ENCODE assay signal across 9 mouse cellular contexts in the genomic region with DNA sequence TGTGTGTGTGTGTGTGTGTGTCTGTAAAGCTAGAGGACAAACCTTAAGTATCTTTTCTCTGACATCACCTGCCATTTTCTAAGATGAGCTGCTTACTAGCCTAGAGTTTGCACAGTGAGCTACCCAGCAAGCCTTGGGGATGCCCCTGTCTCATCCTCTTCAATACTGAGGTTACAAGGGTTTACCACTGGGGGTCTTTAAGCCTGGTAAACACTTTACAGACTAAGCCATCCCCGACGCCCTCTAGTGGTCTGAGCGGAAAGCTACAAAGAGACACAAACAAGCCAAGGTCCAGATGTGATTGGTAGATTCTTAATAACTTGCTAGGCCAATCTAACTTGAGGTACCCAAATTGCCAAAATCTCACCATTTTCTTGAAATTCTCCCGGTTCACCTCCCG.
A peak's percentile ranks its signal among the peaks of the same experiment; 100 is the strongest.
DNase-seq lines count a peak whose midpoint lies in the region; ATAC-seq and TF ChIP-seq lines count a peak whose summit lies in the region.
"Had no signal": no experiment of that assay in that cellular context is flagged by ENCODE, and none has a peak within 500 bp of the region (broad histone marks: within the 10 kb centered on the region; RNA-seq: fewer than 3 reads in every experiment).

No protein-coding gene starts in this region.

- no peaks in the 10 kb centered on the region for H3K4me1 ChIP-seq in MEL (ENCODE audit: control insufficient read depth in 1 of 2, insufficient read depth in 2 of 2, low read length in 2 of 2)
- no peaks in the 10 kb centered on the region for H3K4me1 ChIP-seq in neural tube, embryonic 11.5 days (ENCODE audit: control insufficient read depth, insufficient read depth, low read length)
- H3K4me1 ChIP-seq: heart, embryonic 15.5 days had no signal

- peak; percentile 50 for TF ChIP-seq CTCF in left cerebral cortex, adult 2 months (IDR thresholded peaks at IDR 0.05)
- peak in 2 of 3 experiments; percentile 4 to 9; a peak in 1 of 6 replicates for TF ChIP-seq CTCF in MEL (IDR thresholded peaks at IDR 0.05 in 2 of 3, conservative IDR thresholded peaks at IDR 0.05 in 1 of 3; ENCODE audit: control insufficient read depth in 1 of 3, insufficient read depth in 1 of 3, low read depth in 2 of 3, low read length in 3 of 3, poor library complexity in 1 of 3, severe bottlenecking in 1 of 3)

- H3K79me2 ChIP-seq in MEL (ENCODE audit: control insufficient read depth, insufficient read depth, low read length, poor library complexity) = no peaks in the 10 kb centered on the region

- 8% methylated on average over 5 of the region's 5 CpGs for WGBS in neural tube, embryonic 11.5 days

- H3K27me3 ChIP-seq in MEL (ENCODE audit: control insufficient read depth in 1 of 2, insufficient read depth in 2 of 2, low read length in 2 of 2) = no peaks in the 10 kb centered on the region
- no peaks in the 10 kb centered on the region for H3K27me3 ChIP-seq in neural tube, embryonic 11.5 days (ENCODE audit: control insufficient read depth, insufficient read depth, low read length)
- H3K27me3 ChIP-seq: heart, embryonic 15.5 days had no signal

- H3K4me2 ChIP-seq in neural tube, embryonic 11.5 days (ENCODE audit: low read depth) = no peak overlapping the region
- H3K4me2 ChIP-seq: heart, embryonic 15.5 days had no signal

- H3K9me3 ChIP-seq in MEL (replicated peaks; ENCODE audit: insufficient read depth, low read length) = no peaks in the 10 kb centered on the region
- no peaks in the 10 kb centered on the region for H3K9me3 ChIP-seq in neural tube, embryonic 11.5 days (ENCODE audit: control insufficient read depth, low read length)
- H3K9me3 ChIP-seq: heart, embryonic 15.5 days had no signal

- no peak overlapping the region for H3K9ac ChIP-seq in MEL (ENCODE audit: control insufficient read depth, low read depth, low read length, poor library complexity, severe bottlenecking)
- H3K9ac ChIP-seq in neural tube, embryonic 11.5 days (ENCODE audit: low read length) = no peak overlapping the region

- no peak for TF ChIP-seq RAD21 in MEL (IDR thresholded peaks at IDR 0.05; ENCODE audit: low read depth, low read length)

- DNase-seq in left cerebral cortex, adult 2 months (ENCODE audit: extremely low spot score in 1 of 2, low spot score in 2 of 2) = no peak
- no peak for DNase-seq in left cerebral cortex, postnatal 10 days (ENCODE audit: extremely low spot score in 1 of 2, low spot score in 2 of 2)
- DNase-seq in MEL (ENCODE audit: low read depth, low spot score) = peak; percentile 2
- DNase-seq in embryo, embryonic 10.5 days (ENCODE audit: low spot score) = peak; percentile 90
- DNase-seq in neural tube, embryonic 11.5 days (ENCODE audit: low spot score) = peak; percentile 69
- no peak for DNase-seq in layer of hippocampus, postnatal 36 days
- DNase-seq in cerebellum, adult 9-11 months = no peak
- DNase-seq: cerebellum, adult 18-20 months had no signal

- TF ChIP-seq EP300 in MEL (IDR thresholded peaks at IDR 0.05; ENCODE audit: low read depth in 1 of 2, low read length in 2 of 2) = no peak

- no peak for ATAC-seq in neural tube, embryonic 11.5 days (ENCODE audit: insufficient read depth, low FRiP score, low TSS enrichment)

- H3K36me3 ChIP-seq in MEL (ENCODE audit: control insufficient read depth in 1 of 2, insufficient read depth in 2 of 2, low read length in 2 of 2) = no peaks in the 10 kb centered on the region
- no peaks in the 10 kb centered on the region for H3K36me3 ChIP-seq in neural tube, embryonic 11.5 days (ENCODE audit: control insufficient read depth, insufficient read depth, low read length)
- H3K36me3 ChIP-seq: heart, embryonic 15.5 days had no signal

- H3K27ac ChIP-seq in left cerebral cortex, adult 2 months = no peak overlapping the region
- H3K27ac ChIP-seq in MEL (ENCODE audit: control insufficient read depth, low read depth, low read length) = no peak overlapping the region
- no peak overlapping the region for H3K27ac ChIP-seq in neural tube, embryonic 11.5 days (ENCODE audit: low read depth, low read length)
- H3K27ac ChIP-seq: heart, embryonic 15.5 days had no signal

- no peak overlapping the region for H3K4me3 ChIP-seq in left cerebral cortex, adult 2 months
- no peak overlapping the region for H3K4me3 ChIP-seq in MEL (ENCODE audit: control insufficient read depth in 1 of 2, insufficient read depth in 1 of 2, low read depth in 2 of 2, low read length in 2 of 2)
- no peak overlapping the region for H3K4me3 ChIP-seq in neural tube, embryonic 11.5 days (ENCODE audit: low read depth, low read length)
- H3K4me3 ChIP-seq: heart, embryonic 15.5 days had no signal

- intact Hi-C loops in left cerebral cortex, adult 2 months (cut with DNase I) = no loop called here
- intact Hi-C loops in left cerebral cortex, postnatal 10 days (cut with DNase I) = no loop called here

- TF ChIP-seq POLR2A in MEL (IDR thresholded peaks at IDR 0.05; ENCODE audit: control insufficient read depth in 1 of 2, insufficient read depth in 1 of 2, low read depth in 1 of 2, low read length in 2 of 2, poor library complexity in 1 of 2) = no peak

TF ChIP-seq in MEL, 35 proteins besides CTCF, POLR2A, EP300 and RAD21:
- no peak for TF ChIP-seq MAX (IDR thresholded peaks at IDR 0.05; ENCODE audit: low read length)
- TF ChIP-seq CHD1 (IDR thresholded peaks at IDR 0.05; ENCODE audit: low read depth, low read length) = no peak
- TF ChIP-seq ZNF384 (IDR thresholded peaks at IDR 0.05; ENCODE audit: low read depth, low read length) = no peak
- no peak for TF ChIP-seq MYC (IDR thresholded peaks at IDR 0.05; ENCODE audit: low read depth, low read length)
- no peak for TF ChIP-seq JUND (IDR thresholded peaks at IDR 0.05; ENCODE audit: low read depth, low read length)
- TF ChIP-seq ZKSCAN1 (IDR thresholded peaks at IDR 0.05; ENCODE audit: low read depth, low read length) = no peak
TF ChIP-seq in MEL: peak in this region for 0.

Comparison
In these comparisons a context has a peak if more than half of its experiments do, and no peak if none do; other contexts are left out.
1. DNase-seq: peak in MEL (single experiment), embryo, embryonic 10.5 days (single experiment) and neural tube, embryonic 11.5 days (single experiment); none in left cerebral cortex, adult 2 months (0 of 2), left cerebral cortex, postnatal 10 days (0 of 2), layer of hippocampus, postnatal 36 days (0 of 2) and cerebellum, adult 9-11 months (single experiment).